Mouse (Mus musculus): Measurements from ENCODE around the gene Trf. TPM values are rescaled to one million over a fixed set of nuclear protein-coding genes. Genes with fewer than 3 reads are reported as not detected.

Gene Trf
- 43.2 and 174 TPM in 2 replicates for total RNA-seq (2021)
- long read RNA-seq, transcript Trf-201 (17 exons, 2,571 nt): major isoform, 29,996 of 31,858 reads
- long read RNA-seq, transcript Trf-209 (3 exons, 433 nt): minor isoform, 12 of 31,858 reads
- long read RNA-seq, partial matches to known transcripts: 971 of 31,858 reads
- long read RNA-seq, other reads (novel, unspliced or antisense): 878 of 31,858 reads

DNA sequence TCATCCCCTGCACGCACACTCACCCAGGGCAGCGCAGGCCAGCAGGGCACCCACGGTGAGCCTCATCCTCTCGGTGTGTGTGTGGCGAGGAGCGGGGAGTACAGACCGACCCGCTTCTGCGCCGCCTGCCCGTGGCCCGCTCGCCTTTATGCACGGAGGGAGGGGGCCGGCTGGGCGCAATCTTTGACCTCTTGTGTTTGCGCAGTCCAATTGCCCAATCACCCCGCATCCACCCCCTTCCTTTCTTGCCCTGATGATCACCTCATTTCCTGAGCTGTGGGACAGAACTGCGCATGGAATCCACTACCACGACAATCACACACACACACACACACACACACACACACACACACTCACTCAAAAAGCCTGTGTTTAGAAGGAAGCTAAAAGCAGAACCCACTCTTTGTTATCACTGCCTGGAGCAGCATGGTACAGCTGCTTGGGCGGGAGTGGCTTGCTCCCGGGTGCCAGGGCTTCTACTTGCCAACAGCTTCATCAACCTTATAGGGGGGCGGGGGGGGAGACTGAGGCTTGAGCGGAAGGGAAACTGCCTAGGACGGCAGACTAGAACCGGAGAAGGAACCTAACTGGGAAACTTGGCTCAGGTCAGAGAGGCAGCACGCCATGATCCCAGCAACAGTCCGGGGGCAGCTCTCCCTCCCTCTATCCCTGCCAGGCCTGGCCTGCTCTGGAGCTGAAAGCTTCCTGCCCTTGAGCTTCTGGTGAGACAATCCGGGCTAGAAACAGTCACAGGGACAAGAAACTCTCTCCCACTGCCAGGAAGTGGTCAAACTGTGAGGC is at the start of gene Trf, which contains the start of gene Gm20425:
Trf (minus strand) TSS at position 294 of the 801 bp plus-strand sequence.
Gm20425 (minus strand) TSS at position 157 of the 801 bp plus-strand sequence.
- DNase-seq: peak; percentile 33

- no peak for DNase-seq
Measured at GRCm38 (mm10) chr9:103276876-103277275, 46.6 kb upstream of the Trf start.

DNA sequence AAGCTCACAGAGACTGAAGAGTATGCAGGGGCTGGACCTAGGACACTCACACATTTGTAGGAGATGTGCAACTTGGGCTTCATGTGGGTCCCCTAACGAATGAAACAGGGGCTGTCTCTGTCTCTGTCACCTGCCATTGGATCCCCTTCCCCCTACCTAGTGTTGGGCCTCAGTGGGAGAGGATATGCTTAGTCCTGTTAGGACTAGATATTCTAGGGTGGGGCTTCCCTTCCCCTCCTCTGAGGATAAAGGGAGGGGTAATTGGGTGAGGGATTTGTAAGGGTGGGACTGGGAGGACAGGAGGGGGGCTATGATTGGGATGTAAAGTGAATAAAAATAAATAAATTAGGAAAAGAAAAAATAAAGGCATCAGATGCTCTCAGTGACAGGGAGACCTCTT is 45.4 kb upstream of the Trf start:
- DNase-seq: no peak

- DNase-seq: no peak
Measured at GRCm38 (mm10) chr9:103274819-103275218, 44.6 kb upstream of the Trf start.

DNA sequence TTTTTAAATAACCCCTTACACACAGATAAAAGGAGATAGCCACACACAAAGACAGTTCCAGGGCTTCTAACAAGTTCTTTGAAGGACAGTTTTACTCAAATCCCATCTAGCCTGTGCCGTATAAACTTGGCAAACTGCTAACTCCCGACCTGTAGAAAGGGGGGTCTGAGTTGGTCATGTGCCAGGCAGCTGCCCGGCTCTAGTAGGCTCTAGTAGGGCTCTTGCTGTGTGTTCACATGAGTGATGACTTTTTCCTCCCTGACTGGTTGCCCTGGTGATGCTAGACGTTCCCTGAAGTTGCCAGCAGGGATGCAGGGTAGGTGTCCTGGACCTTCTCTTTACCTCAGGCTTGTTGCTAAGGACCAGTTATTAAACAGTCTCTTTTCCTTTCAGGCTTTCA is 40.9 kb upstream of the Trf start:
- DNase-seq: no peak

DNA sequence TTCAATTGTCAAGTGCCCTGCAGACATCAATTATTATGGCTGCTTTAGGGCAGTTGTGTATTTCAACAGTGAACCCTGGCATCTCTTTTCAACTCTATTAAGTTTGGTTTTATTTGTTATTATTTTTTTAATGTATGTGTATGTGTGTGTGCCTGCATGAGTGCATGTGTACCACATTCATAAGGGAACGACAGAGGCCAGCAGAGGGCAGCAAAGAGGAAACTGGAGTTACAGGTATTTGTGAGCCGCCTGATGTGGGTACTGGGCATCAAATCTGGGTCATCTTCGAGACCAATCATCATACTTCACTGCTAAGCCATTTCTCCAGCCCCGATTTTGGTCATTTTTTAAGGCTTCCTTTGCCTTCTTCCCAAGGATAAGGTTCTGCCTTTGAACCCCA is 35.5 kb upstream of the Trf start:
- DNase-seq: no peak

GRCm38 (mm10) chr9:103252906-103253305 is 22.7 kb upstream of the Trf start:
- DNase-seq: peak; percentile 24

DNA sequence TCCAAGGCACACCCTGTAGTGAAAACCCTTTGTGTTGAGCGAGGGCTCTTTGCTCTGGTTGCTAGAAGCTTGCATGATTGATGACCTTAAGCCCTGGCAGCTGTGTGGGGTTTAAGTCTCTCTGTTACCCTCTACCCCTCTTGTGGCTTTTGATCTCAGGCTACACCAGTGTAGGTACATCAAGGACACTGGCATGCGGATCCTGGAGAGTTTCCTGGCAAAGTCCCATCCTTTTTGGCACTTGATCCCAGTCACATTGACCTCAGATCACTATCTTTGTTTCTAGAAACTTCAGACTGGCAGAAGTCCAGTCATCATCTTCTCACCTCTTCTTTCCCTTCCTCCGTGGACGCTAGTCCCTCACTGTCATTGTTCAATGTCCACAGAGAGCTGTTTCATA is 18.4 kb upstream of the Trf start:
- DNase-seq: no peak

DNA sequence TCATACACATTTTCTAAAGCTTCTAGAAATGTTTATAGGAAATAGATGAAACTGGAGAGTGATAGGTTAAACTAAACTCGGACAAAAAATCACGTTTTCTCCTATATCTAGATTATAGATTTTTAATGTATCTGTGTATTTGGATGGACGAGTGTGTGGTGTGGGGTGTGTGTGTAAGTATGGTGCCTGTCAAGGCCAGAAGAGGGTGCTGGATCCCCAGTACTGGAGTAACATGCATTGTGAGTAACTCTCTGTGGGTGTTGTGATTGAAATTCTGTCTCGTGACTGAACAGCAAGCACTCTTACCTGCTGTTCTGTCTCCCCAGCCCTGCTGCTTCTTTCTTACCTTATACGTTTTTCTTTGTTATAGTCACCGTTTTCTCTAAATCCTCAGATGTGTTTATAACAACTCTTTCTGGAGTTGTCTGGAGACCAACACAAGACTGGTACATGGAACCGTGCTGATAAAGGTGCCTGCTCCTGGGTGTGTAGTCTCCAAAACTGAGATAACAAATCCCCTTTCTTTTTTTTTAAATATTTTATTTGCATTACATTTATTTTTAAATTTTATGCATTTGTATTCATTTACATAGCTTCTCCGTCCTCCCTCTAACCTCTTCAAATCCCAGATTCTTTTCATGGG is 16.4 kb upstream of the Trf start:
- DNase-seq: no peak

DNA sequence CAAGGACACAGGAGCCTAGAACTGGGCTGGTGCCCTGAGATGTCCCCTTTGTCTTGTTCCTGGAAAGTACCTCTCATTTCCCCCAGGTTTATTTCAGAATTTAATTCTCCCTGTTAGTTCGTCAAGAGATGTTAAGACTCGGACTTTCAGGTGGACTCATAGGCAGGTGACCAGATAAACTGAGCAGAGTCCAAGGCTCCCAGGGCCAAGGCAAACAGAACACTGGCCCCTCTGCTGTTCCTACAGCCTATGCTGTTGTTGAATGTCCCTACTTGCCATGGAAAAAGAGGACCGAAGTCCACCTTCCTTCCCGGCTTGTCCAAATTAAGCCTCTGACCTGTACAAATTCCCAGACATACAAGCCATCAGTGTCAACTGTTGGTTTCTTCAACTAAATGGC is 13.4 kb upstream of the Trf start:
- no peak for DNase-seq

DNA sequence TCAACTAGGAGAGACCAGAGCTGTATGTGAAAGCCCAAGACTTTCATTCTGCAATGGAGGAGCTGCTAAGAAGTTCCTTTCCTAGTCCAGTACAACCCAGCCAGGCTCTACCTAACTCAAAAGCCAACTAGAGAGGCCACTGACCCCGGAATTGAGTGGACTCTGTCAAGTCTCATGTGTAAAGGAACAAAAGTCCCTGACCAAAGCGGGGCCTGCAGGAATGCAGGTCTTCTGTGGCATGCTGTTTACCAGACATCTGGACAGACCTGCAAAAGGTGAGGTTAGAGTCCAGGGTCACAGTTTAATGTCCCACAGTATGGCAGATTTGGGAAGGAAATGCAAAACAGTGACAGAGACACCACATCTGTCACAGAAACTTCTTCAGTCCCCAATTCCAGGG is 11.0 kb upstream of the Trf start:
- DNase-seq: no peak

DNA sequence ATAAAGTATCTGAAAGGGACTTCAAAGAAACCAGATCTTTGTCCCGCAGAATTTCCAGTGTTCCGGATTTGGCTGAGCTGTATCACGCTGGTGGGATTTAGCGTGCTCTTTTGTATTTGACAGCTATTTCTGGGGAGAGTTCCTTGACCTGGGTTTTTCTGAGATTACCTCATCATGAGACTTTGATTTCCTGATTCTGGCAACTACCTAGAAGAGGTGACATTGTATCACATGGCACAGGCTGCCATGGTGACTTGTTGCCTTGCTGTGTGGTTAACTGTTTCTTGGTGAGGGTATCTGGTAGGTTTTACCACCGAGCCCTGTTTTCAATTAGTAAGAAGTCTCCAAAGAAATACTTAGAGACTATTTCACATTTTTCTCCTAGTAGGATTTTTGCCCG is 9.2 kb upstream of the Trf start:
- DNase-seq: no peak

GRCm38 (mm10) chr9:103234565-103235165 is 4.4 kb upstream of the Trf start:
- no peak for DNase-seq

DNA sequence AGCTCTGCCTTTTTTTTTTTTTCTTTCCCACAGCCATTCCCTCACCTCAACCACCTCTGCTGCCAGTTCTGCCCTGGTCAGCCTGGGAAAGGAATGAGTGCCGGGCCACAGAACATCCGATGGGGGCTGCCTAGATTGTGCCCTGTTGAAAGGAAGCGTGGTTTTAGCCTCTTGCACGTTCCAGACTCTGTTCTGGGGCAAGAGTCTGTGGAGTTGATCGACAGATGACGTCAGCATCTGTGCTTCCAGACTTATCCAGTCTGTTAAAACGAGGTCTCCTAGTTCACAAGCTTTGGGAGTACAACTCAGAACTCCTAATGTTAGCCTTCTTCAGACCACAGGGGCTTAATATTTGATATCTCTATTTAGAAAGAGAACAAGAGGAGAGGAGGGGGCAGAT is 3.8 kb upstream of the Trf start:
- DNase-seq: no peak

DNA sequence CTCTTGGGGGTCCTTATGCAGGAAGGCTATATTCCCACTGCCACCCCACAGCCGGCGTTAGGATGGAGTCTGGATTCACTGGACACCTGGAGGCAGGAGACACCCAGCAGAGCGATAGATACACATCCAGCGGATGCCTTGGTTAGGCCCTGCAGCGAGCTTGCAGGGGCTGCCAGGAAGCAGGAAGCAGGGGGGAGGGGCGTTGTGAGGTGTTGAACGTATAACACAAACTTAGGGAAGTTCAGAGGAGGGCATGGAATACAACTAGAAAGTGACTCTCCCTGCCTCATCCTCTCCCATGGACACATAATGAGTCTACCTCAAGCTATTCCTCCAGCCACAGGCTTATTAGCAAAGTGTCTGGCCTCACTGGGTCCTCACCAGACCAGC is 2.8 kb upstream of the Trf start:
- no peak for DNase-seq

DNA sequence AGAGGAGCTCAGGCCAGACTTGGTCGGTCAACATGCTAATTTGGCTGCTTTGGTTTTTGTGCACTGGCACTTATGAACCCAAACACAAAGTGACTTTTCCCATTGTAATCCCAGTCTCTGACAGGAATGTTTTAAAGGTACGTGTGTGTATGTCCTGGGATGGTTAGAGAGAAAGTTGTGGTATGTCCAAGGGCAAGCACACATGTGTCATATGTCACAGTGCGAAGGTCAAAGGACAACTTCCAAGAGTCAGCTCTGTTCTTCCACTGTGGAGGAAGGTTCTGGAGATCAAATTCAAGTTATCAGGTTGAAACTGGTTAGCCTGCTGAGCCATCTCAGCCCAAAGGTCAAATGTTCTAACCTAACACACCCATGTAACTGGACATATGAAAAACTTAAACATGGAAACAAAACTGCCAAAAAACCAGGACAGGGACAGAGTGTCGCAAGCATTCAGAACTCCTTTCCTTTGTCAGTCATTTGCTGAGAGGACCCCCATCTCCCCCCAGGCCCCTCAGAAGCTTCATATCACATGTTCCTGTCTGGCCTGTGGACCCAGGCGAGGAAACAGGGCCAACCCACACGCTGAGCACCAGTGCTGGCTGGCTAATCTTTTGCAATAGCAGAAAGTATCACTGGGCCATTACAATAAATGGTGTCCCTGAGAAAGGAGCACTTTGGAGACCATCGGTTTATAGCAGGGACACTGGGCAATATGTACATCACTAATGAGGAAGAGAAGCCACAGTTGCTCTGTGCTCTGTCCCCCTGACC is 2.2 kb upstream of the Trf start:
- no peak for DNase-seq

DNA sequence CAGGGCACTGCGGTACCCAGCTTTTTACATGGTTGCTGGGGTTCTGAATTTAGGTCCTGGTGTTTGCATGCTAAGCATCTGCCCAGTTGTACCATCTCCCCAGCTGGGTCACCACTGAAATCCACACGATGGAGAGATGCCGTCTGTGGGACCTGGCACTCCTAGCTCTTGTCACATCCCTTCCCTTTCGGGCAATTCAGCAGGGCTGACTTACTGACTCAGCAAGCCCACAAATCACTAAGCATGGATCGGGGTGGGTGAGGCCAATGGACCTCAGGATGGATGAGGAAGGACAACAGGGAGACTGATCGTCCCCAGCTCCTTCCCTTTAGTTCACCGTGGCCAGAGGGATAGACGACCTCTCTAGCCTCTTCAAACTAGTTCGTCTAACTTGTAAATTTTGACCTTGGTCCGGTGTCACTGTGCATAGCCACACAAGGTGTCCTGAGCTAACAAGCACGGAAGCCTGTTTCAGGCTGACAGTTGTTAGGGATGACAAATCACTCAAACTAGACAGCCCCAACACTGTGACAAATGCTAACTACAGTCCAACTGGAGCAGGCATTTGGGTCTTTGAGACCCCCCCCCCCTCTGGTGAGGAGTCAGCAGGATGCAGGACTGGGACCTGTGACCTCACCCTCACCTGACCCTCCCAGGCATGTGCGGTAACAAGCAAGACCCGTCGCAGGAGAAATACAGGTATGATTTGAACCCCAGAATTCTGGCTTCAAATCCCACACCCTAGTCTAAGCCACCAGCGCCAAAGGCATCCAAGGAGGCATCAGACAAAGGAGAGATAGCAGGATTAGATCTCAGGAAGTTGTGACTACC is 992 bp downstream of the Trf start:
- no peak for DNase-seq

DNA sequence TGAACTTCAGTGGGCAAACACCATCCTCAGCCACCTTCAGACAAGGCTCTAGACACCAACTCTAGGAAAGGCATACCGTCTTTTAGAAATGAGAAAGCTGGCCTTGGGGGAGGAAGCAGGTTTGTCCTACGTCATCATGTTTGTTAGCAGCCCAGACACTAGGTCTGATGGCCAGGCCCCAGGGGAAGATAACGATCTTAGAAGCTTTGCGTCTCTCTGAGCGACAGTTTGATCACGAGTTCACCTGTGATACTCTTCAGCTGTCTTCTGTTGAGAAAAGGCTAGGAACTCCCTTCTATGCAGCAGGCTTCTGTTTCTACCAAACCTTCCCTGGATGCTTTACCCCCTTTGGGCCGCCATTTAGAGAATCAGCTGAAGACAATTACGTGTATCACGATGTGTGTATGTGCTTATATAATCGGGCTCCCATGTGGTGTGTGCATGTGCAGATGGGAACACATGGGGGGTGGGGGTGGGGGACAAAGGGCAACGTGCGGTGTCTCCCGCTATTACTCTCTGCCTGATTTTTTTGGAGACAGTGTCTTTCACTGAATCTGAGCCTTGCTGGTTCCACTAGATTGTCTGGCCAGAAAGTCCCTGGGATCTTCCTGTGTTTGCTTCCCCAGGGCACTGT is 1.8 kb downstream of the Trf start:
- DNase-seq: no peak

- no peak for DNase-seq
Measured at GRCm38 (mm10) chr9:103227760-103228159, 2.5 kb downstream of the Trf start.

DNA sequence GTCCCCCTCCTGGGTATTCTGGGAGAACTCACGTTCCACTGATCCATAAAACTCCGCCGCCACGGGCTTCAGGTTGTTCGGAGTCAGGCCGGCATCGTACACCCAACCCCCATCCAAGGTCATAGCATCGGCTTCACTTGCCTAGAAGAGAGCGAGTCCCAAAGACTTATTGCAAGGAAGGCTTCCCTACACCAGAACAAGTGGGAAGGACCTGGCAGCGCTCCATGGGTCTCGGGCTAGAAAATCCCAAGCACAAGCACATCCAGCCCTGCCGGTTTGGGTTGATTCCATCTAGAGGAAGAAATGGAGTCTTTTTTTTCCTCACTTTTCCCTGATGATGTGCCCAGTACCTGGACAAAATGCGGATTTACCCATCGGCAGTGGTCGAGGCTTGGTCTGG is 3.4 kb downstream of the Trf start:
- DNase-seq: peak; percentile 37

DNA sequence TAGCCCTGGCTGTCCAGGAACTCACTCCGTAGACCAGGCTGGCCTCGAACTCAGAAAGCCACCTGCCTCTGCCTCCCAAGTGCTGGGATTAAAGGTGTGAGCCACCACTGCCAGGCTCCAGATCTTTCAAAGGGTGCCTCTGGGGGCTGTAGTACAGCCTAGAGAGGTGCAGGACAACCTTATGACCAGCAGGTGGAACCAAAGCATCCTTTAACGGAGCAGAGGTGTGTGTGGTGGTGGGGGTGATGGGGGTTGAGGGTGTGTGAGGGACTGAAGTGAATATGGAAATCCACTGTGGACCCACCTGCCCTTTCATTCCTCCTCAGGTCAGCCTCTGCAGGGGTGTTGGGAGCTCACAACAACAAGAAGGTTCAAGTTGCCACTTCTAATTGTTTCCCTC is 4.8 kb downstream of the Trf start:
- DNase-seq: no peak
